In genomic region chr4:39199152-39199551, GRCm38 (mm10) we compare ENCODE assay signal across 23 mouse cellular contexts.
A peak's percentile ranks its signal among the peaks of the same experiment; 100 is the strongest.
DNase-seq lines count a peak whose midpoint lies in the region; ATAC-seq lines count a peak whose summit lies in the region.
"Had no signal": no experiment of that assay in that cellular context is flagged by ENCODE, and none has a peak within 500 bp of the region (broad histone marks: within the 10 kb centered on the region; RNA-seq: fewer than 3 reads in every experiment).

No protein-coding gene starts in this region.

- no peaks in the 10 kb centered on the region for H3K4me1 ChIP-seq in kidney, embryonic 15.5 days
- H3K4me1 ChIP-seq: forebrain, embryonic 13.5 days; heart, embryonic 13.5 days; limb, embryonic 15.5 days; midbrain, embryonic 12.5 days had no signal

- WGBS in kidney, embryonic 15.5 days, result 86% methylated on average over 4 of the region's 4 CpGs

- no peaks in the 10 kb centered on the region for H3K9me3 ChIP-seq in kidney, embryonic 15.5 days (replicated peaks)
- H3K9me3 ChIP-seq: forebrain, embryonic 13.5 days; heart, embryonic 13.5 days; limb, embryonic 15.5 days; midbrain, embryonic 12.5 days had no signal

- no peak overlapping the region for H3K4me2 ChIP-seq in kidney, embryonic 15.5 days
- H3K4me2 ChIP-seq: forebrain, embryonic 13.5 days; heart, embryonic 13.5 days; hindbrain, embryonic 14.5 days; limb, embryonic 15.5 days; lung, embryonic 14.5 days; midbrain, embryonic 12.5 days had no signal

- H3K27ac ChIP-seq in kidney, embryonic 15.5 days, result no peak overlapping the region
- H3K27ac ChIP-seq: forebrain, embryonic 13.5 days; heart, adult 2 months; heart, embryonic 13.5 days; hindbrain, embryonic 14.5 days; kidney, postnatal 0 days; limb, embryonic 15.5 days; liver, embryonic 14.5 days; midbrain, embryonic 12.5 days had no signal

- no peak overlapping the region for H3K4me3 ChIP-seq in kidney, embryonic 15.5 days (replicated peaks)
- H3K4me3 ChIP-seq: forebrain, embryonic 13.5 days; heart, adult 2 months; heart, embryonic 13.5 days; limb, embryonic 15.5 days; midbrain, embryonic 12.5 days had no signal

- H3K9ac ChIP-seq in kidney, embryonic 15.5 days, result no peak overlapping the region
- H3K9ac ChIP-seq: forebrain, embryonic 13.5 days; heart, embryonic 13.5 days; hindbrain, embryonic 14.5 days; limb, embryonic 15.5 days; liver, embryonic 14.5 days; lung, embryonic 14.5 days; midbrain, embryonic 12.5 days had no signal

- DNase-seq in right cerebral cortex, adult 18-20 months, result peak; percentile 79
- DNase-seq in right cerebral cortex, postnatal 4 days, result no peak
- DNase-seq in left cerebral cortex, adult 9 months (ENCODE audit: low spot score in 2 of 2), result peak; percentile 73 to 77
- peak; percentile 39 to 74 for DNase-seq in right cerebral cortex, postnatal 10 days (ENCODE audit: low spot score in 2 of 2)
- no peak for DNase-seq in c-Kit-positive CD71-positive TER-119-positive erythroid progenitor cells, embryonic 14.5 days (ENCODE audit: low spot score)
- DNase-seq in heart, adult 18-20 months, result no peak
- DNase-seq: adrenal gland, adult 2 months; cerebellum, adult 8-10 months; gastrocnemius, postnatal 14 days; heart, adult 2 months; kidney, adult 18-20 months; lung, embryonic 14.5 days; thymus, postnatal 14 days had no signal

- H3K36me3 ChIP-seq in kidney, embryonic 15.5 days, result no peaks in the 10 kb centered on the region
- H3K36me3 ChIP-seq: heart, embryonic 13.5 days; limb, embryonic 15.5 days; midbrain, embryonic 12.5 days had no signal

- no peaks in the 10 kb centered on the region for H3K27me3 ChIP-seq in kidney, embryonic 15.5 days
- H3K27me3 ChIP-seq: forebrain, embryonic 13.5 days; heart, embryonic 13.5 days; limb, embryonic 15.5 days; midbrain, embryonic 12.5 days; Patski had no signal

- ATAC-seq in kidney, embryonic 15.5 days (replicated peaks; ENCODE audit: low FRiP score), result no peak
- ATAC-seq: forebrain, embryonic 13.5 days; inflammation-experienced regulatory T-cells, adult 6 months; Patski had no signal

Comparison
In these comparisons a context has a peak if more than half of its experiments do, and no peak if none do; other contexts are left out.
1. DNase-seq: peak in right cerebral cortex, adult 18-20 months (single experiment), left cerebral cortex, adult 9 months (2 of 2) and right cerebral cortex, postnatal 10 days (2 of 2); none in right cerebral cortex, postnatal 4 days (single experiment), c-Kit-positive CD71-positive TER-119-positive erythroid progenitor cells, embryonic 14.5 days (single experiment) and heart, adult 18-20 months (0 of 2).